Mouse (Mus musculus) mouse embryonic stem cell (cell line): ENCODE measurements around the gene Fem1a.

Experiments
- in situ Hi-C, 2 experiments: fragments of 300-500 bp; cut with MboI; formaldehyde crosslinking; loops; 1 replicate in 1 of 2; 3 replicates in 1 of 2; pipeline ENCODE4 v1.14.3; 2019 to 2020; ENCODE audit warnings: low sequenced_read_pairs in 2 of 2, low pct_unique_long_range_greater_than_20kb in 1 of 2, mixed read lengths in 1 of 2; ENCODE audit not compliant: unreplicated experiment in 1 of 2

The Fem1a gene

GRCm38 (mm10) chr17:56256239-56256881 is at the start of gene Fem1a:
TSS of gene Fem1a (plus strand) at chr17:56256810.
- in situ Hi-C loops = no loop called here

GRCm38 (mm10) chr17:56206986-56207674 is 49.5 kb upstream of the Fem1a start:
- in situ Hi-C loops = no loop called here

GRCm38 (mm10) chr17:56207963-56208530 is 48.6 kb upstream of the Fem1a start:
- in situ Hi-C loops = no loop called here

GRCm38 (mm10) chr17:56208821-56209220 is 47.8 kb upstream of the Fem1a start:
- in situ Hi-C loops = no loop called here

GRCm38 (mm10) chr17:56211090-56211489 is 45.5 kb upstream of the Fem1a start:
- in situ Hi-C loops = no loop called here

GRCm38 (mm10) chr17:56212676-56213075 is 43.9 kb upstream of the Fem1a start:
- in situ Hi-C loops = no loop called here

GRCm38 (mm10) chr17:56214229-56214628 is 42.4 kb upstream of the Fem1a start:
- in situ Hi-C loops = no loop called here

GRCm38 (mm10) chr17:56217670-56218069 is 38.9 kb upstream of the Fem1a start:
- in situ Hi-C loops = no loop called here

- in situ Hi-C loops = no loop called here
These were observed 38.0 kb upstream of the Fem1a start, which contains the start of gene Dpp9 for GRCm38 (mm10) chr17:56218377-56219191. TSS of gene Dpp9 (minus strand) at chr17:56218905.

- in situ Hi-C loops = no loop called here
These were observed 37.4 kb upstream of the Fem1a start for GRCm38 (mm10) chr17:56219251-56219650.

- in situ Hi-C loops = no loop called here
These were observed 36.8 kb upstream of the Fem1a start for GRCm38 (mm10) chr17:56219805-56220204.

- in situ Hi-C loops = no loop called here
These were observed 31.7 kb upstream of the Fem1a start for GRCm38 (mm10) chr17:56224916-56225315.

GRCm38 (mm10) chr17:56226566-56226965 is 30.0 kb upstream of the Fem1a start:
- in situ Hi-C loops = no loop called here

- in situ Hi-C loops = no loop called here
These were observed 26.7 kb upstream of the Fem1a start for GRCm38 (mm10) chr17:56229943-56230342.

GRCm38 (mm10) chr17:56233389-56233788 is 23.2 kb upstream of the Fem1a start:
- in situ Hi-C loops = no loop called here

GRCm38 (mm10) chr17:56233818-56234469 is 22.7 kb upstream of the Fem1a start:
- in situ Hi-C loops = no loop called here

GRCm38 (mm10) chr17:56241541-56242401 is 14.8 kb upstream of the Fem1a start:
- in situ Hi-C loops = no loop called here

- in situ Hi-C loops = no loop called here
These were observed 11.0 kb upstream of the Fem1a start for GRCm38 (mm10) chr17:56245608-56246007.
